Mouse (Mus musculus): Measurements from ENCODE around the gene Med13. TPM values are rescaled to one million over a fixed set of nuclear protein-coding genes. Genes with fewer than 3 reads are reported as not detected.
A peak's percentile ranks its signal among the peaks of the same experiment; 100 is the strongest.

The Med13 gene
- polyA plus RNA-seq, 1 experiment from 2014 or later = 9.6 TPM

- ATAC-seq (replicated peaks; ENCODE audit: insufficient number of reproducible peaks, low FRiP score, low TSS enrichment) = no peak
- Histone ChIP-seq H3K36me3 (ENCODE audit: control insufficient read depth, insufficient read depth, low read length) (no peaks in the 10 kb centered on the region), H3K27ac (ENCODE audit: low read depth, low read length) (no peak overlapping the region), H3K9ac (ENCODE audit: low read depth, low read length) (no peak overlapping the region), H3K27me3 (ENCODE audit: control insufficient read depth, insufficient read depth, low read length) (no peaks in the 10 kb centered on the region), H3K4me2 (no peak overlapping the region), H3K9me3 (replicated peaks; ENCODE audit: control insufficient read depth, low read length) (no peaks in the 10 kb centered on the region), H3K4me3 (ENCODE audit: low read depth, low read length) (no peak overlapping the region), H3K4me1 (ENCODE audit: control insufficient read depth, insufficient read depth, low read length) (no peaks in the 10 kb centered on the region)
- 70% methylated on average over 7 of the region's 7 CpGs for WGBS (ENCODE audit: insufficient replicate concordance)
Measured at GRCm38 (mm10) chr11:86371266-86371665, 13.9 kb upstream of the Med13 start.

- no peak overlapping the region for H3K4me3 ChIP-seq (ENCODE audit: low read depth, low read length)
- no peak overlapping the region for H3K27ac ChIP-seq (ENCODE audit: low read depth, low read length)
- no peak overlapping the region for H3K4me2 ChIP-seq
- H3K27me3 ChIP-seq (ENCODE audit: control insufficient read depth, insufficient read depth, low read length) = no peaks in the 10 kb centered on the region
- 73% methylated on average over 5 of the region's 5 CpGs for WGBS (ENCODE audit: insufficient replicate concordance)
- no peak overlapping the region for H3K9ac ChIP-seq (ENCODE audit: low read depth, low read length)
- no peaks in the 10 kb centered on the region for H3K4me1 ChIP-seq (ENCODE audit: control insufficient read depth, insufficient read depth, low read length)
- no peaks in the 10 kb centered on the region for H3K36me3 ChIP-seq (ENCODE audit: control insufficient read depth, insufficient read depth, low read length)
- no peaks in the 10 kb centered on the region for H3K9me3 ChIP-seq (replicated peaks; ENCODE audit: control insufficient read depth, low read length)
- ATAC-seq (replicated peaks; ENCODE audit: insufficient number of reproducible peaks, low FRiP score, low TSS enrichment) = no peak
Measured at GRCm38 (mm10) chr11:86369860-86370259, 12.5 kb upstream of the Med13 start.

- H3K27ac ChIP-seq (ENCODE audit: low read depth, low read length) = no peak overlapping the region
- ATAC-seq (replicated peaks; ENCODE audit: insufficient number of reproducible peaks, low FRiP score, low TSS enrichment) = no peak
- H3K4me3 ChIP-seq (ENCODE audit: low read depth, low read length) = no peak overlapping the region
- H3K4me2 ChIP-seq = no peak overlapping the region
- 32% methylated on average over 5 of the region's 5 CpGs for WGBS (ENCODE audit: insufficient replicate concordance)
- no peaks in the 10 kb centered on the region for H3K4me1 ChIP-seq (ENCODE audit: control insufficient read depth, insufficient read depth, low read length)
- H3K9me3 ChIP-seq (replicated peaks; ENCODE audit: control insufficient read depth, low read length) = no peaks in the 10 kb centered on the region
- H3K9ac ChIP-seq (ENCODE audit: low read depth, low read length) = no peak overlapping the region
- no peaks in the 10 kb centered on the region for H3K36me3 ChIP-seq (ENCODE audit: control insufficient read depth, insufficient read depth, low read length)
- H3K27me3 ChIP-seq (ENCODE audit: control insufficient read depth, insufficient read depth, low read length) = no peaks in the 10 kb centered on the region
Measured at GRCm38 (mm10) chr11:86369003-86369402, 11.6 kb upstream of the Med13 start.

DNA sequence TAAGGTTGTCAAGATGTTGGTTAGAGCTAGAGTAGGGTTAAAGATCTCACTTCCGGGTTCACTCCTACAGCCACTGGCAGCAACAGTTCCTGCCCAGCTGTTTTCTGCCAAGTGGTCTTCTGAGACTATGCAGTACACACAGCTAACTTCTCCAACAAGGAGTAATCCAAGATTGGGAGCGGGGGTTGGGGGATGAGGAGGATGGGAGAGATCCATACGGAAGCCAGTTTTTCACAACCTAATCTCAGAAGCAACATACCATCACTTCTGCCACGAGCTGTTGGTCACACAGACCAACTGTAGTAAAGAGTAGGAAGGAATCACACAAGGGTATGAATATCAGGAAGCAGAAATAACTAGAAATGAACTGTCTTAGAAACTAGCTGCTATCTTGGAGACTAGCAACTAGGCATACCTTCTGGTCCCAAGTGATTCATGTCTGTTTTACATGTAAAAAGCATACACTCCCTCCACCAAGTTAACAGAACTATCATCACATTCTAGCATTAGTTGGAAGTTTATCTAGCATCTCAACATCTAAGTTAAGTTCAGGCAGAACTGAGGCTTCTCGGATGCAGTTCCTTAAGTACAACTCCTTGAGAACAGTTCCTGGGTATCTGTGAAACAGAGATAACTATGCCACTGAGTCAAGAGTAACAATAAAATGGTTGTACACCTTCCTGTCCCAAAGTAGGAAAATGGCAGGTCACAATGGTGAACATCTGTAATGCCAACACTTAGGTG is 7.5 kb upstream of the Med13 start:
- Histone ChIP-seq H3K27me3 (ENCODE audit: control insufficient read depth, insufficient read depth, low read length) (no peaks in the 10 kb centered on the region), H3K4me2 (no peak overlapping the region), H3K9ac (ENCODE audit: low read depth, low read length) (no peak overlapping the region), H3K36me3 (ENCODE audit: control insufficient read depth, insufficient read depth, low read length) (no peaks in the 10 kb centered on the region), H3K27ac (ENCODE audit: low read depth, low read length) (no peak overlapping the region), H3K4me1 (ENCODE audit: control insufficient read depth, insufficient read depth, low read length) (no peaks in the 10 kb centered on the region), H3K9me3 (replicated peaks; ENCODE audit: control insufficient read depth, low read length) (no peaks in the 10 kb centered on the region), H3K4me3 (ENCODE audit: low read depth, low read length) (no peak overlapping the region)
- WGBS (ENCODE audit: insufficient replicate concordance) = 70% methylated on average over 5 of the region's 5 CpGs
- ATAC-seq (replicated peaks; ENCODE audit: insufficient number of reproducible peaks, low FRiP score, low TSS enrichment) = no peak

GRCm38 (mm10) chr11:86357984-86358528 is 654 bp upstream of the Med13 start:
- Histone ChIP-seq H3K27ac (ENCODE audit: low read depth, low read length) (peak overlapping the region; percentile 100), H3K4me2 (peak overlapping the region; percentile 85), H3K36me3 (ENCODE audit: control insufficient read depth, insufficient read depth, low read length) (peaks cover 4% of the 10 kb centered on the region), H3K27me3 (ENCODE audit: control insufficient read depth, insufficient read depth, low read length) (no peaks in the 10 kb centered on the region), H3K4me3 (ENCODE audit: low read depth, low read length) (peak overlapping the region; percentile 97), H3K9ac (ENCODE audit: low read depth, low read length) (peak overlapping the region; percentile 99), H3K4me1 (ENCODE audit: control insufficient read depth, insufficient read depth, low read length) (peaks cover 11% of the 10 kb centered on the region; the same call in 1 of the 2 replicates), H3K9me3 (replicated peaks; ENCODE audit: control insufficient read depth, low read length) (no peaks in the 10 kb centered on the region)
- peak; percentile 94 for ATAC-seq (replicated peaks; ENCODE audit: insufficient number of reproducible peaks, low FRiP score, low TSS enrichment)
- WGBS (ENCODE audit: insufficient replicate concordance) = under 1% methylated on average over 37 of the region's 45 CpGs

GRCm38 (mm10) chr11:86356007-86356853 is 1.2 kb downstream of the Med13 start:
- ATAC-seq (replicated peaks; ENCODE audit: insufficient number of reproducible peaks, low FRiP score, low TSS enrichment) = no peak
- Histone ChIP-seq H3K4me2 (peak overlapping the region; percentile 85), H3K4me1 (ENCODE audit: control insufficient read depth, insufficient read depth, low read length) (peaks cover 14% of the 10 kb centered on the region; the same call in 1 of the 2 replicates), H3K4me3 (ENCODE audit: low read depth, low read length) (peak overlapping the region; percentile 97), H3K9ac (ENCODE audit: low read depth, low read length) (peak overlapping the region; percentile 99), H3K27ac (ENCODE audit: low read depth, low read length) (0 out of 2 replicates have a peak overlapping the region, but pooled peaks have one; percentile 22), H3K9me3 (replicated peaks; ENCODE audit: control insufficient read depth, low read length) (no peaks in the 10 kb centered on the region), H3K27me3 (ENCODE audit: control insufficient read depth, insufficient read depth, low read length) (no peaks in the 10 kb centered on the region), H3K36me3 (ENCODE audit: control insufficient read depth, insufficient read depth, low read length) (peaks cover 4% of the 10 kb centered on the region)
- WGBS (ENCODE audit: insufficient replicate concordance) = 10% methylated on average over 13 of the region's 13 CpGs

- Histone ChIP-seq H3K4me2 (no peak overlapping the region), H3K4me3 (ENCODE audit: low read depth, low read length) (no peak overlapping the region), H3K9ac (ENCODE audit: low read depth, low read length) (no peak overlapping the region), H3K4me1 (ENCODE audit: control insufficient read depth, insufficient read depth, low read length) (peaks cover 16% of the 10 kb centered on the region; the same call in 1 of the 2 replicates), H3K27ac (ENCODE audit: low read depth, low read length) (no peak overlapping the region), H3K27me3 (ENCODE audit: control insufficient read depth, insufficient read depth, low read length) (no peaks in the 10 kb centered on the region), H3K9me3 (replicated peaks; ENCODE audit: control insufficient read depth, low read length) (no peaks in the 10 kb centered on the region), H3K36me3 (ENCODE audit: control insufficient read depth, insufficient read depth, low read length) (peaks cover 4% of the 10 kb centered on the region)
- 73% methylated on average over 3 of the region's 3 CpGs for WGBS (ENCODE audit: insufficient replicate concordance)
- no peak for ATAC-seq (replicated peaks; ENCODE audit: insufficient number of reproducible peaks, low FRiP score, low TSS enrichment)
Measured at GRCm38 (mm10) chr11:86353586-86353985, 3.8 kb downstream of the Med13 start.

DNA sequence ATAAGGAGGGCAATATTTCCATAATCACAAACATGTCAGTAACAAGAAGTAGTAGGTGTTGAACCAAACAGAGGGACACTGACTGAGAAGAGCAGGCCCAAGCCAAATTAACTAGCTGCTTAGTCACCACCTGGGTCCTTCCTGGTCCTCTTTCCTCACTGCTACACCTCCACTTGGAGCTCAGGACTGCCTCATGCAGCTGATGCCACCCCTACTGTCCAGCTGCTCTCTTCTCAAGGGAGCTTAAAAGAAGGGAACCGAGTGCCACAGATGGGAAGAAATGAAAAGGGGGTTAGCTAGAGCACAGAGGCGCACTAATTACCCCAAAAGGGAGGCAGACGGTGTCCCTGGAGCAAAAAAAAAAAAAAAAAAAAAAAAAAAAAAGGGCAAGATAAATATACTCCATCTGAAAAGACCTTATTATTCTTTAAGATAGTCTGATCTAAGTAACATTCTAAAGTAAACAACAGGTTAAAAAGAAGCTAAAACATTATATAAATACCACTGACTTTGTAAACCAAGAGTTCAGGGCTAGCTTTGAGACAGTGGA is 5.6 kb downstream of the Med13 start:
- H3K36me3 ChIP-seq (ENCODE audit: control insufficient read depth, insufficient read depth, low read length) = peaks cover 4% of the 10 kb centered on the region

More for the DNA sequence above, 5.6 kb downstream of the Med13 start:
- H3K9me3 ChIP-seq (replicated peaks; ENCODE audit: control insufficient read depth, low read length) = no peaks in the 10 kb centered on the region
- H3K9ac ChIP-seq (ENCODE audit: low read depth, low read length) = no peak overlapping the region
- whole genome bisulfite sequencing (ENCODE audit: insufficient replicate concordance) = 58% methylated on average over 3 of the region's 3 CpGs
- no peak for ATAC-seq (replicated peaks; ENCODE audit: insufficient number of reproducible peaks, low FRiP score, low TSS enrichment)
- H3K27ac ChIP-seq (ENCODE audit: low read depth, low read length) = no peak overlapping the region
- no peaks in the 10 kb centered on the region for H3K27me3 ChIP-seq (ENCODE audit: control insufficient read depth, insufficient read depth, low read length)
- peaks cover 16% of the 10 kb centered on the region; the same call in 1 of the 2 replicates for H3K4me1 ChIP-seq (ENCODE audit: control insufficient read depth, insufficient read depth, low read length)
- no peak overlapping the region for H3K4me2 ChIP-seq
- H3K4me3 ChIP-seq (ENCODE audit: low read depth, low read length) = no peak overlapping the region

Data from heart, embryonic 11.5 days (tissue).